Mouse (Mus musculus): ENCODE results near the gene Hs3st5.

The Hs3st5 gene

DNA sequence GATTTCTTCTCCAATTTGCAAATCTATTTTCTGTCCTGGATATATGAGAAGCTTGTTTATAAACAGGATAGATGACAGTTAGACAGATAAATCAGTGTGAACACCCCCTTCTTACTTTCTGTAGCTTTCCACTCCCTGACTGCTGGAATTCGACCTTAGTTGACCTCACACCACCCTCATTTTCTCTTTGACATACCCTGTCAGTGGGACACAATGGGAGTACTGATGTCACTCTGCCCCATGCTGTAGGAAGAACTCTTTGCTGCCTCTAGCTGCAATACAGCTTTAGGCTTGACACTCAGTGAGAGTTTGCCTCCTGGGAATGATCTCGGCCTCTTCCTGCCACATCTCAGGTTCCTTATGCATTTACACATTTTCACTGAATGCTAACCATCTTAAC lies 297.1 kb downstream of the Hs3st5 start:
- DNase-seq (ENCODE audit: low spot score), result no peak

DNA sequence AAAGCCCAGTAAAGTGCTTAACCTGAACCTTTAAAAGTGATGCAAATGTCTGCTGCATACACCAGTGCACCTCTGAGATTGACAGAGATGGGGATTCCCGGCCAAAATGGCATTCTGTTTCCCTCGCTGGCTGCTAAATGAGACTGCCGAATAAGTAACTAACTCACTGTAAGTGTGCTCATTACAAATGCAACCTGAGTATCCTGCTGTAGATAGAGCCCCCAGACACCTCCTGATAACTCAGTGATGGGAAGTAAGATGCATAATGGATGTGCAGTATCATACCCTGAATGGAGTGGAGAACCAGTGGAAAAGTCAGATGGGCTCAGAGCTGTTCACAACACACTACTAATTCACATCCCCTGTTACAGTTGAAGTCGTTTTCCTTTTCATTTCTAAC lies 298.7 kb downstream of the Hs3st5 start:
- DNase-seq (ENCODE audit: low spot score), result no peak

DNA sequence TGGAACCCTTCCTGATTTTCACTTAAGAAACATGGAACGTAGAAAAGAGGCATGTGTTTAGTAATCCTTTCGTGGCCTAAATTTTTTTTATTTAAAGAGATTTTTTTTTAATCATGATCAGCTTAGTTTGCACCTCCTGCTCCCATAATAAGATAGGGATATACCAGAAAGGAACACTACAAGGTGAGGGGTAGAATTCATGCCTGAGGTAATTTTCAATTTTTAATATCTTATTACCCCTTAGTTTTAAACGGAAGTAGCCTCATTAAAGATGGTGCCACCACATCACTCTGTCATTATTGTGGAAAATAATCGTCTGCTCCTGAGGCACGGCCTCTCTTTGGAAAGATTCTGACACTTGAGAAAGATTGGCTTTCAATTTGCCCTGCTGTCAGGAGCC lies 299.2 kb downstream of the Hs3st5 start:
- no peak for DNase-seq (ENCODE audit: low spot score)

DNA sequence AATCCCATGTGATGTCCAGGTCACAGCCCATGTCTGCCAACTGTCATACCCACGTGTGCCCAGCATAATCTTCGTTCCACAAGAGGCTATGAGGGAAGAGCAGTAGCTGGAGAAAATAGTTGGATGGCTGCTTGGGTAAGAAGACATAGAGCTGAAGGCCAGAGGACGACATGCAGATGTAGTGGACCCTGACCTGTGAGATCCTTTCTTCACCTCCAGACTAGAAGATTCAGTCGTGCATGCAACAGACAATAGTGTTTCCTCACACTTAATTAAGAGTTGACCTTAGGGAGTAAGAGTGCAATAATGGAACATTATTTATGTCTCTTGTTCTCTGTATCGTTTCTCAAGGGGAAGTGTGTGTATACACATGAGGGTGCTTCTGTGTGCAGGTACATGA lies 300.4 kb downstream of the Hs3st5 start:
- DNase-seq (ENCODE audit: low spot score), result no peak

DNA sequence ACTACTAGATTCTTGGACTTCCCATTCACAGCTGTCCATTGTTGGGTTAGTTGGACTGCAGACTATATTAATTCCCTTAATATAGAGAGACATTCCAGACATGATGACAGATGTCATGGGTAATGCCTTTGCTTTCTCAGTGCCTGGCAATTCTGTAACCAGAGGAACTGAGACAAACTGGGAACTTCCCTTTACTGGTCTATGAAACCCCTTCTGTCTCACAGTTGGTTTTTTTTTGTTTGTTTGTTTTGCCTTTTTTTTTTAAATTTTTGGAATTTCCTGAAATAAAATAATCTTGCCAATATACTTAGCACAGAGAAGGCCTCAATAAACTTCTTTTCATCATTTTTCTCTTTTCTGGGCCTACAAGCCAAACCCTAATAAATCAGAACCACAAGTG lies 312.3 kb downstream of the Hs3st5 start:
- DNase-seq (ENCODE audit: low spot score), result no peak

DNA sequence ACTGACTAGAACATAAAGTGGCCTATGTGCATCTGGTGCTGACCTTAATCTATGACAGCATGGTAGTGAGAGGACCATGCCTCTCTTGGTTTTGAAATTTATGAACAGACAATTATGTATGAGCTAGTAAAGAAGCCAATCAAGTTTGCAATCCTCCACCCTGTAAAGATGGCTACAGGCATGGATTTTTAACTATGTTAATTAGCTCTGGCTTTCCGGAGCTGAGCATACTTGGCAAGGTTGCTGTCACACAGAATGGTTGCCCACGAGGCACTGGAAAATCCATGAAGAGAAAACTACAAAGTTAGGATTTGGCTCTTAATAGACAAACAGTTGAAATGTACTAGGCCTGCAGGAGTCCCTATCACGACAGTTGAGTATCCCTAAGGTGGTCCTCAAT lies 322.5 kb downstream of the Hs3st5 start:
- no peak for DNase-seq (ENCODE audit: low spot score)

DNA sequence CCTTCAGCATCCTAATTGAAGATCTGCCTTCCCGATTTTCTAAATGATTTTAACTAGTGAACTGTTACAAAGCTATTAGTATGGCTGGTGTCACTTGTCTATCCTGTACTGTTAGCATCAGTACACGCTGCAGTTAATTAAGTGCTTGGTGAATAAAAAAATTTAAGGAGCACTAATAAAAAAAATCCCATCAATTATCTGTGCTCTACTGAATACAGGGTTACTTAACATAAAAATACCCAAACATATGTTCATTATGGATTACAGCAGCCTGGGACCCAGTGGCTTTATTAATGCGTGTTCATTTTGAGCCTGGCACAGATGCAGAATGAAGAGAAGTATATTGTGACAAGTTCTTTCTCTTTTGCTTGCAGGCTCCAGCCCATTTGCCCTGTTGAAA lies 325.6 kb downstream of the Hs3st5 start:
- DNase-seq (ENCODE audit: low spot score), result no peak

DNA sequence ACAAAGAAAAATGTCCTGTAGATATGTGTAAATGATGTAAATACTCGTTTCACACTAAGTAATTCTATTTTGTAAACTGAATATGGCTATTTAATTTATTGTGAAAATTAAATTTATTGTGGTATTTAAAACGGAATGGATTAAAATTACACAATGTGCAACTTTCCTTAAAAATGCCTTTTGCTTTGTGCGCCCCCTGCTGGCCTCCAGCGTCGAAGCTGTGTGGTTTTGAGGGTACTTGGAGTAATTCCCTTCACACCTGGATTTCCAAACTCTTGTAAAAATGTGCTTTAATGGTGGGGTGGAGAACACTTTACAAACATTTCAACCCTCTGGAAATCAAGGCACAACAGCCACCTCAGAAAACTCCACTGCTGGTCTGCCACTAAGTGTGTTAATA lies 327.6 kb downstream of the Hs3st5 start:
- DNase-seq (ENCODE audit: low spot score), result no peak

DNA sequence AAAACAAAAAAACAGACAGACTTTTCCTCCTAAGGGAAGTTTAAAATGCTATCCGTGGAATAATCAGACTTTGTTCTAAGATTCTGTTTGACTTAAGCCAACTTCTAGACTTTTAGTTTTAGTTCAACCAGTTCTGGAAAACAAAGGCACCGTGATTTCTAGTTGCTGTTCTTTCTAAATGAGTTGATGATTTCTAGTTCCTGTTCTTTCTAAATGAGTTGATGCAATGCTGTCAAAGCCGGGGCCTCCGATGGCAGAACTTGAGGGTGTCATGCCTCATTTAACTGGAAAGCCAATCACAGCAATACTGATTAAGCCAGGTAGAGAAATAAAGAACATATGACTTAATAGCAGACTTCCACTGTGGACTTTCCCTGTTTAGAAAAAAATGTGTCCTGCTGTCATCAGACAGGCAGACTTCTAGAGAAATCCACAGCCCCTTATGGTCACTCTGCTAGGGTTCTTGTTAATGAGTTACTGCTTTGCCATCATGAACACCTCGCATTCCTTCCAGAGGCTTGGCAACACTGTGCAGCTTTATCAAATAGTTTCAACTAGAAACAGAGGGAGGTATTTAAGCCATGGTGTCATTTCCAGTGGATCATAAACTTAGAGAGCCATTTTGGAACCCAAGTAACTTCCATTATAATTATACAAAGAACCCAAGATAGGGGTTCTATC lies 329.4 kb downstream of the Hs3st5 start:
- no peak for DNase-seq (ENCODE audit: low spot score)

DNA sequence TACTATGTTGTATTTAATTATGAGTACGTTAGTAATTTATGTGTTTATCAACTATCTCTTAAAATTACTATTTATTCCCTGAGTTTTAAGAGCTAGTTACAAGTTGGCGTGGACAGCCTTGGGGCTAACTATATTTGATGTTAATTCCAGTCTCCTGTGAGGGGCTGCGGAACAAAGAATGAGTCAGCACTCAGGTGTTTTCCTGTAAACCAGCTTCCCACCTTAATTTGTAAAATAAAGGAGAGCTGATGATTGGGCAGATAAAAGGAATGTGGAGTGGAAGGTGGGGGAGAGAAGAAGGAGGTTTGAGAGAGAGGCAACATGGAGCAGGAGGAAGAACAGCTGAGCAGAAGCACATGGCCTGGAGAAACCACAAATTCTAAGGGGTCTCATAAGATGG lies 343.6 kb downstream of the Hs3st5 start:
- no peak for DNase-seq (ENCODE audit: low spot score)

DNA sequence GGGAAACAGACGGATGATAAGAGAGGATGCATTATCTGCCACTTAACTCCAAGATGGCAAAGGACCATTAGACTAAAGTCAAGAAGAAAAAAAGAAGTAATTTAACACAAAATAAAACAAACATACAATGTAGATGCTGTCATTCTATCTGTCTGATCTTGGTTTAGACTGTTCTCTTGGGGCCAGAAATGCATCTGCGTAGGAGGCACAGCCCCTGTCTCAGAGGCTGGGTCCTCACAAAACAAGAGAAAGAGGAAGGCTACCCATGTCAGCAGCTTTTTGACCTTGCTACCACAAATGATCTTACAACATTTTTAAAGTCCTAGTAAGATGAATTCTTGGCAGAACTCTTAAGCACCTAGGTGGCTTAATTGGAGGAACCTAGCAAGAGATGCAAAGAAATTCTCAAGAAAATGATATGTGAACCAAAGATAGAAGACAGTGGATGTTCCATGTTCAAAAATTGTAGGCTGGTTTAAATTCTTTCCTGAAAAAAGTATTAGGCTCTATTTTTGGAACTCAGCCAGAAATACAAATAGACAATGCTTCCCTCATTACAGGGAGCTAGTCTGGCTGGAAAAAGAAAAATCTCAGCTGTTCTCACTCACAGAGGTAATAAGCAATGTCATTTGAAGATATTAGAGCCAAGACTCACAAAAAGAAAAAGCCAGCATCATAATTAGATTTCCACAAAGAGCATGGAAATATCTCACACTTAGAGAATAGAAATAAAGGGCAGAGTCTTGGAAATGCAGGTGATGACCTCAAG lies 355.7 kb downstream of the Hs3st5 start:
- no peak for DNase-seq (ENCODE audit: low spot score)

Measured in adipocyte (in vitro differentiated cells).